Mouse (Mus musculus): ENCODE measurements around the gene Mapk6. TPM values are rescaled to one million over a fixed set of nuclear protein-coding genes. Genes with fewer than 3 reads are reported as not detected.
A peak's percentile ranks its signal among the peaks of the same experiment; 100 is the strongest.

The Mapk6 gene
- total and polyA plus RNA-seq, 2 experiments from 2014 or later: 33.6 to 36.2 TPM

DNA sequence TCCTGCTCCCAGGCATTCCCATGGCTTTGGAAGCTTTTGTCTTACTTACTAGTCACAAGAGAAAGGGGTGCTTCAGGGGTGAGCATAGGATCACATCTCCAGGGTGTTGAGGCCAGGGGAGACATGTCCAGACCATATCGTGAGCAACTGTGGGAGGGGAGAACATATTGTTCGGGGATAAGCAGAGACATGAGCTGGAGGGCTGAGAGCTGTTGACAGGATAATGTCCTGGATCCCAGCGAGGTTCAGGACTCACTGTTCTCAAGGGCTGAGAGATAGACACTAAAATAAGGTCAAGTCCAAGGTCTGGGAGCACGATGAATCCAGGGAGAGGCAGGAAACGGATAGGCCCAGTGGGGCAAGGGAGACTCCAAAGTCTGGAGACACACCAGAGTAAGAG, 46.8 kb downstream of the Mapk6 start:
- H3K4me1 ChIP-seq (ENCODE audit: control insufficient read depth, insufficient read depth): peaks cover 8% of the 10 kb centered on the region; the same call in 1 of the 2 replicates
- TF ChIP-seq EP300 (IDR thresholded peaks at IDR 0.05; ENCODE audit: low read depth): peak; percentile 29; the same call in 1 of the 2 replicates
- no peak for TF ChIP-seq CTCF (IDR thresholded peaks at IDR 0.05; ENCODE audit: low read depth)
- no peak overlapping the region for H3K4me2 ChIP-seq (ENCODE audit: low read depth, low read length)
- no peak overlapping the region for H3K9ac ChIP-seq (replicated peaks; ENCODE audit: low read depth, low read length)
- H3K27me3 ChIP-seq (ENCODE audit: control insufficient read depth, insufficient read depth, low read length): no peaks in the 10 kb centered on the region
- no peaks in the 10 kb centered on the region for H3K36me3 ChIP-seq (replicated peaks; ENCODE audit: control insufficient read depth, insufficient read depth, low read length)
- H3K4me3 ChIP-seq (ENCODE audit: low read depth, low read length): no peak overlapping the region
- peak; percentile 33 for DNase-seq (ENCODE audit: low spot score)
- 25% methylated on average over 5 of the region's 5 CpGs for WGBS
- ATAC-seq (ENCODE audit: insufficient read depth, low read depth): peak; percentile 76
- H3K9me3 ChIP-seq (replicated peaks; ENCODE audit: control insufficient read depth, low read length): no peaks in the 10 kb centered on the region
- no peak overlapping the region for H3K27ac ChIP-seq (ENCODE audit: low read depth)

DNA sequence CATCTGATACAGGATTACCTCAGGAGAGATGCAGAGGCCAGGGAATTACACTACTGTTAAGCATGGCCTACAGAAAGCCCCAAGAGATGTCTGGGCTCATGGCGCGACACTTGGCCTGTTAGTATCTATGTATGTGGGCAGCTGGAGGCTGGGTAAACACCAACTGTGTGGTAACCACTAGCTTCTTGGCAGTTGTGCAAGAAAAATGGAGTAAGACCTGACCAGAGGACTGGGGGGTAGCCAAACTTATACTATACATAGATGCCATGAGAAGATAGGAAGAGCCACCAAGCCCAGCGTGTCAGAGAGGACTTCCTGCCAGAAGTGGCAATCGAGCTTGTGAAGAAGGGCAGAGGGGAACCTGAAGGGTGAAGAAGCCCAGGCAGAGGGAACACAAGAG, 47.6 kb downstream of the Mapk6 start:
- no peaks in the 10 kb centered on the region for H3K36me3 ChIP-seq (replicated peaks; ENCODE audit: control insufficient read depth, insufficient read depth, low read length)
- TF ChIP-seq EP300 (IDR thresholded peaks at IDR 0.05; ENCODE audit: low read depth) (no peak), CTCF (IDR thresholded peaks at IDR 0.05; ENCODE audit: low read depth) (no peak)
- H3K9me3 ChIP-seq (replicated peaks; ENCODE audit: control insufficient read depth, low read length): no peaks in the 10 kb centered on the region
- ATAC-seq (ENCODE audit: insufficient read depth, low read depth) (peak; percentile 13; the same call in 1 of the 2 replicates), DNase-seq (ENCODE audit: low spot score) (no peak)
- H3K27ac ChIP-seq (ENCODE audit: low read depth): no peak overlapping the region
- no peak overlapping the region for H3K4me3 ChIP-seq (ENCODE audit: low read depth, low read length)
- H3K27me3 ChIP-seq (ENCODE audit: control insufficient read depth, insufficient read depth, low read length): no peaks in the 10 kb centered on the region
- H3K4me1 ChIP-seq (ENCODE audit: control insufficient read depth, insufficient read depth): peaks cover 8% of the 10 kb centered on the region; the same call in 1 of the 2 replicates
- H3K9ac ChIP-seq (replicated peaks; ENCODE audit: low read depth, low read length): no peak overlapping the region
- H3K4me2 ChIP-seq (ENCODE audit: low read depth, low read length): no peak overlapping the region
- WGBS: 73% methylated on average over 4 of the region's 4 CpGs

DNA sequence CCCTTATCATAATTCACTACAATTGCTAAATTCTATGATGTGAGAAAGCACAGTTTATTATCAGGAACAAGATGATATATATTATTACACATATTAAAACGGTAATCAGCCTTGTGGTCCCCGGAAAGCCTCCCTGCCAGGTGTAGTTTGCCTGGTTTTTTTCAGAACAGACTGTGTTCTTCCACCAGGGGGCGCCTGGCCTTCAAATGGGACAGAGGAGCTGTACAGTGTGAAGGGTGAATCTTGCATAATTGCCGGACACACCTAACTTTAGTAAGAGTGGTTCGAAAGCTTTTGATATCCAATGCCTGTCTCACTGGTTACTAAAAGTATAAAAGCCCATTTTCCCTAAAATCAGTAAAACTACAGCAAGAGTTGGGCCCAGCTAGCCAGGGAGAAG, 48.1 kb downstream of the Mapk6 start:
- Histone ChIP-seq H3K27me3 (ENCODE audit: control insufficient read depth, insufficient read depth, low read length) (no peaks in the 10 kb centered on the region), H3K4me2 (ENCODE audit: low read depth, low read length) (no peak overlapping the region), H3K9me3 (replicated peaks; ENCODE audit: control insufficient read depth, low read length) (no peaks in the 10 kb centered on the region), H3K27ac (ENCODE audit: low read depth) (no peak overlapping the region), H3K9ac (replicated peaks; ENCODE audit: low read depth, low read length) (no peak overlapping the region), H3K4me3 (ENCODE audit: low read depth, low read length) (no peak overlapping the region), H3K36me3 (replicated peaks; ENCODE audit: control insufficient read depth, insufficient read depth, low read length) (no peaks in the 10 kb centered on the region), H3K4me1 (ENCODE audit: control insufficient read depth, insufficient read depth) (peaks cover 8% of the 10 kb centered on the region; the same call in 1 of the 2 replicates)
- peak; percentile 49 for DNase-seq (ENCODE audit: low spot score)
- peak; percentile 47 for ATAC-seq (ENCODE audit: insufficient read depth, low read depth)
- TF ChIP-seq CTCF (IDR thresholded peaks at IDR 0.05; ENCODE audit: low read depth): peak; percentile 88
- TF ChIP-seq EP300 (IDR thresholded peaks at IDR 0.05; ENCODE audit: low read depth): no peak
- 28% methylated on average over 5 of the region's 5 CpGs for WGBS

DNA sequence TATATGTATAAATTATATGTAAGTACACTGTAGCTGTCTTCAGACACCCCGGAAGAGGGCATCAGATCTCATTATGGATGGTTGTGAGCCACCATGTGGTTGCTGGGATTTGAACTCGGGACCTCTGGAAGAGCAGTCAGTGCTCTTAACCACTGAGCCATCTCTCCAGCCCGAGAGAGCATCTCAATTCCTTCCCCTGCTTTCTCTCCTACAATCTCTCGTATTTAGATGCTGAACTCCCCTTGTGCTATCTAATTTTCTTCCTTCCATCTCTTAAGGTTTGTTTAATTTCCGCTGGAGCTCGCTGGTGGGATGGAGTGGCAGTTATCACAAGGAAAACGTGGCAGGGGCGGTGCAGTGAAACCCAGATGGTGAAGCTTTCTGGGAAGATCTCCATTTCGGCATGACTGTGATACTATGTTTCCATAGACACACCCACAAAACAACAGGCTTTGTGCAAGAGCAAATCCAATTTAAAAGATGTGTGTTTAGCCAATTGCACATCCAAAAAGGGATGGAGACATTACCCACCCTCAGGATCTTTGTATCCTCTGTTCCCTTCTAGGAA, 52.6 kb downstream of the Mapk6 start:
- no peak overlapping the region for H3K27ac ChIP-seq (ENCODE audit: low read depth)
- no peaks in the 10 kb centered on the region for H3K27me3 ChIP-seq (ENCODE audit: control insufficient read depth, insufficient read depth, low read length)
- no peak for ATAC-seq (ENCODE audit: insufficient read depth, low read depth)
- no peak for DNase-seq (ENCODE audit: low spot score)
- H3K4me3 ChIP-seq (ENCODE audit: low read depth, low read length): no peak overlapping the region
- no peak for TF ChIP-seq EP300 (IDR thresholded peaks at IDR 0.05; ENCODE audit: low read depth)
- TF ChIP-seq CTCF (IDR thresholded peaks at IDR 0.05; ENCODE audit: low read depth): no peak
- 62% methylated on average over 9 of the region's 9 CpGs for WGBS
- no peaks in the 10 kb centered on the region for H3K36me3 ChIP-seq (replicated peaks; ENCODE audit: control insufficient read depth, insufficient read depth, low read length)
- no peaks in the 10 kb centered on the region for H3K9me3 ChIP-seq (replicated peaks; ENCODE audit: control insufficient read depth, low read length)
- no peaks in the 10 kb centered on the region for H3K4me1 ChIP-seq (ENCODE audit: control insufficient read depth, insufficient read depth)
- no peak overlapping the region for H3K9ac ChIP-seq (replicated peaks; ENCODE audit: low read depth, low read length)
- H3K4me2 ChIP-seq (ENCODE audit: low read depth, low read length): no peak overlapping the region

DNA sequence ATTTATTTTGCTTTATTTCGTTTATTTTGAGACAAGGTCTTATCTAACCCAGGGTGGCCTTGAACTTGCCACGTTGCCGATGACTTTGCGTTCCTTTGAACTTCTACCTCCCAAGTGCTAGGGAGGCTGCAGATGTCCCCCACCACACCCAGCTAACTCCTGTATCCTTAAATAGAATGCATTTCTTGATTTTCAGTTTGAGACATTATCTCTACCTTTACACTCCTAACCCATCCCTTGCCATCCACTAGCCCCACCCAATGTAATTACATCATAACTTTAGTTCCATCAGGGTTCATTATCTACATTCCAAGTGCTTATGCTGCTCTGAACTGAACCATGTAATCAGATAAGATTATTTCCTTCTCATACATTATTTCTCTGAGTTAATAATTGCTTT, 54.0 kb downstream of the Mapk6 start:
- Histone ChIP-seq H3K36me3 (replicated peaks; ENCODE audit: control insufficient read depth, insufficient read depth, low read length) (no peaks in the 10 kb centered on the region), H3K4me3 (ENCODE audit: low read depth, low read length) (no peak overlapping the region), H3K27me3 (ENCODE audit: control insufficient read depth, insufficient read depth, low read length) (no peaks in the 10 kb centered on the region), H3K9me3 (replicated peaks; ENCODE audit: control insufficient read depth, low read length) (no peaks in the 10 kb centered on the region), H3K27ac (ENCODE audit: low read depth) (no peak overlapping the region), H3K4me1 (ENCODE audit: control insufficient read depth, insufficient read depth) (no peaks in the 10 kb centered on the region), H3K9ac (replicated peaks; ENCODE audit: low read depth, low read length) (no peak overlapping the region), H3K4me2 (ENCODE audit: low read depth, low read length) (no peak overlapping the region)
- 83% methylated on average over 4 of the region's 4 CpGs for WGBS
- DNase-seq (ENCODE audit: low spot score): no peak
- no peak for ATAC-seq (ENCODE audit: insufficient read depth, low read depth)
- no peak for TF ChIP-seq EP300 (IDR thresholded peaks at IDR 0.05; ENCODE audit: low read depth)
- TF ChIP-seq CTCF (IDR thresholded peaks at IDR 0.05; ENCODE audit: low read depth): no peak

DNA sequence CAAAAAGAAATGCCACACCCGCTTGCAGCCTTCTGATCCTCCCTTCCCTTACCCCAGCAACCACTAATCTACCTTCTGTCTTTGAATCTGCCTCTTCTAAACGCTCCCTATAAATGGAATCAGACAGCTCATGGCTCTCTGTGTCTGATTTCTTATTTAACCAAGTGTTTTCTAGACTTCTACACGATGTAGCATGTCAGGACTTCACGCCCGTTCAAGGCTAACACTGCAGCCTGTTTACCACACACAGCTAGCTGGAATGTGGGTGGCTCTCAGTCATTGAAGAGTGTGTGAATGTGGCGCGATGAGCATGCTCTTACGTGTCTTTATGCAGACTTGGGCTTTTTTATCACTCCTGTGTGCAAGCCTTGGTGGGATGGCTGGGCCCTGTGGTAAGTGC, 56.7 kb downstream of the Mapk6 start:
- Histone ChIP-seq H3K36me3 (replicated peaks; ENCODE audit: control insufficient read depth, insufficient read depth, low read length) (no peaks in the 10 kb centered on the region), H3K4me3 (ENCODE audit: low read depth, low read length) (no peak overlapping the region), H3K4me1 (ENCODE audit: control insufficient read depth, insufficient read depth) (no peaks in the 10 kb centered on the region), H3K9ac (replicated peaks; ENCODE audit: low read depth, low read length) (no peak overlapping the region), H3K9me3 (replicated peaks; ENCODE audit: control insufficient read depth, low read length) (no peaks in the 10 kb centered on the region), H3K27ac (ENCODE audit: low read depth) (no peak overlapping the region), H3K4me2 (ENCODE audit: low read depth, low read length) (no peak overlapping the region), H3K27me3 (ENCODE audit: control insufficient read depth, insufficient read depth, low read length) (no peaks in the 10 kb centered on the region)
- WGBS: 74% methylated on average over 8 of the region's 8 CpGs
- ATAC-seq (ENCODE audit: insufficient read depth, low read depth) (no peak), DNase-seq (ENCODE audit: low spot score) (no peak)
- no peak for TF ChIP-seq EP300 (IDR thresholded peaks at IDR 0.05; ENCODE audit: low read depth)
- no peak for TF ChIP-seq CTCF (IDR thresholded peaks at IDR 0.05; ENCODE audit: low read depth)

All from heart, postnatal 0 days (tissue).